Mouse (Mus musculus): ENCODE data around the gene Sgsm2. TPM values are rescaled to one million over a fixed set of nuclear protein-coding genes. Genes with fewer than 3 reads are reported as not detected.

The Sgsm2 gene
- polyA plus RNA-seq, 1 experiment from 2014 or later = 0.87 TPM

DNA sequence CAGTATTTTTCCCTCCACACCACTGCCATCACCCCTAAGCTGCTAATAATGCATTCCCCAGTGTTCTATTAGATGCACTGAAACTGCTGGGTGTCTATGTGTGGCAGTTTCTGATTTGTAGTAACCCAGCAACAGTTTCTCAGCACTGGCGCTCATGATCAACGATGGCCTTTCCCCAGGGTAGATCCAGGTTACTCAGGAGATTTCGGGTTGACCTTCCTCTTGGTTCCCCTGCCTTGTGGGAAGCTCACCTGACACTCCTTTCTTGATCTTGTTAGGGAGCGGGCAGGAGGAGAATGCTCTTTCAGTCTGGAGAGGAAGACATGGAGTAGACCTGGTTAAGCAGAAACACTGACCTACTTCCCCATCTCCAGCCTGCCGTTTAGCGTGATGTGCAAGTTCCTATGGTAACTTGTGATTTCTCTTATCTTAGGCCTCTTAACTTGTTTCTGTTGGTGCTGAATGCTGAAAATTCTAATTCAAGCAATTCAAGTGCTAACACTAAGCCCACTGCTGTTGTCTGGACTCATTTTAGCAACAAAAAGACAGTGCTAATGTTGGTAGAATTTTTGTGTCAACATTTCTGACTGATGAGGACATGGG is 88.5 kb downstream of the Sgsm2 start:
- peaks cover 28% of the 10 kb centered on the region for H3K36me3 ChIP-seq (replicated peaks; ENCODE audit: insufficient read depth, low read length)
- ATAC-seq (no peak), DNase-seq (no peak)
- H3K4me3 ChIP-seq (ENCODE audit: low read depth, low read length) = no peak overlapping the region
- TF ChIP-seq EP300 (IDR thresholded peaks at IDR 0.05; ENCODE audit: low read depth) (no peak), CTCF (IDR thresholded peaks at IDR 0.05; ENCODE audit: low read depth) (no peak)
- no peaks in the 10 kb centered on the region for H3K4me1 ChIP-seq (ENCODE audit: insufficient read depth)
- H3K4me2 ChIP-seq (ENCODE audit: low read depth, low read length) = no peak overlapping the region
- no peak overlapping the region for H3K27ac ChIP-seq (ENCODE audit: low read depth)
- no peaks in the 10 kb centered on the region for H3K27me3 ChIP-seq (ENCODE audit: insufficient read depth, low read length)
- no peak overlapping the region for H3K9ac ChIP-seq (replicated peaks)
- H3K9me3 ChIP-seq (ENCODE audit: low read length) = no peaks in the 10 kb centered on the region
- 81% methylated on average over 6 of the region's 6 CpGs for WGBS (ENCODE audit: insufficient replicate concordance)

DNA sequence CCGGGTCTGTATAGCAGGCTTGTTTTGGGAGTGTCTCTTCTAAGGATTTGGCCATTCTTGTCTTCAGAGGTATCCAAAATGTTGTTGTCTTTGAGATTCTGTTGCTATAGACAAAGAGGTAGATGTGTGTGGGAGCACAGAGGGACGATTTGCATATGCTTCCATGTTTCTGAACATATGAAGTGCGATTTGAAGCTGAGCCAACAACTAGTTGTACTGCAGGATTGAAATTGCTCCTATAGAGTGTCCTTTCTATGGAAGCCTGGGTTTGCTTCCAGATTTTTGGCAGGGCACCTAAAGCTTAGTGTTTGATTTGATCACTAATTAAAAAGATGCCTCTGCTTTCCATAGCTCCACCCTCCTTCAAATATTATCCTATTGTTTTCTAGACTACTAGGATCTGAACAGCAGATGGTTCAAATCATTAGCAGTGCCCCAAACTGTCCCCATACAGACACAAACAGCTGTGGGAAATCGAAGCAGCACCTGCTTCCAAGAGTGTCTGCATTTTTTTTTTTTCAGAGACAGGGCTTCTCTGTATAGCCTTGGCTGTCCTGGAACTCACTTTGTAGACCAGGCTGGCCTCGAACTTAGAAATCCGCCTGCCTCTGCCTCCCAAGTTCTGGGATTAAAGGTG is 89.5 kb downstream of the Sgsm2 start:
- Histone ChIP-seq H3K9ac (replicated peaks) (no peak overlapping the region), H3K36me3 (replicated peaks; ENCODE audit: insufficient read depth, low read length) (peaks cover 28% of the 10 kb centered on the region), H3K4me3 (ENCODE audit: low read depth, low read length) (no peak overlapping the region), H3K27ac (ENCODE audit: low read depth) (no peak overlapping the region), H3K4me1 (ENCODE audit: insufficient read depth) (no peaks in the 10 kb centered on the region), H3K9me3 (ENCODE audit: low read length) (no peaks in the 10 kb centered on the region), H3K27me3 (ENCODE audit: insufficient read depth, low read length) (no peaks in the 10 kb centered on the region), H3K4me2 (ENCODE audit: low read depth, low read length) (no peak overlapping the region)
- ATAC-seq = no peak
- no peak for DNase-seq
- TF ChIP-seq EP300 (IDR thresholded peaks at IDR 0.05; ENCODE audit: low read depth) = no peak
- TF ChIP-seq CTCF (IDR thresholded peaks at IDR 0.05; ENCODE audit: low read depth) = no peak
- WGBS (ENCODE audit: insufficient replicate concordance) = 75% methylated on average over 6 of the region's 6 CpGs

DNA sequence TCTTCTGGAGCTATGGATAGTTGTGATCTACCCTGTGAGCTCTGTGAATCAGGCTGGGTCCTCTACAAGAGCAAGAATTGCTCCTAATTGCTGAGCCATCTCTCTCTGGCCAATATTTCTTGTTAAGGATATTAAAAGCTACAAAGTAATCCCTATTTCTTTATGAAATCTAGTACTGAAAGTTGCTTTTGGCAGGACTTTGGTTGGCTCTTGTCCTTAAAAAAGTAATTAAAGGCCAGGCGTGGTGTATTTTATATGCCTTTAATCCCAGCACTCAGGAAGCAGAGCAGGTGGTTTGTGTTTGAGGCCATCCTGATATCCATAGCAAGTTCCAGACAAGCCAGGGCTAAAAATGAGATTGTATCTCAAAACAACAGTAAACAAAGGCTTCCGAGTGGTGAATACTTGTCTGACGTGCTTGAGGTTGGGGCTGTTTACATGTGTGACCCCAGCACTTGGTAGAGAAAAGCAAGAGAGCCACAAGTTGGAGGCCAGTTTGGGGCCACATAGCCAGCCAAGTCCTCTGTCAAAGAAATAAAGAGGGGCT is 92.7 kb downstream of the Sgsm2 start:
- H3K4me1 ChIP-seq (ENCODE audit: insufficient read depth) = no peaks in the 10 kb centered on the region
- no peaks in the 10 kb centered on the region for H3K9me3 ChIP-seq (ENCODE audit: low read length)
- 86% methylated on average over 3 of the region's 3 CpGs for whole genome bisulfite sequencing (ENCODE audit: insufficient replicate concordance)
- H3K36me3 ChIP-seq (replicated peaks; ENCODE audit: insufficient read depth, low read length) = peaks cover 28% of the 10 kb centered on the region
- DNase-seq (no peak), ATAC-seq (no peak)
- no peak overlapping the region for H3K9ac ChIP-seq (replicated peaks)
- no peaks in the 10 kb centered on the region for H3K27me3 ChIP-seq (ENCODE audit: insufficient read depth, low read length)
- TF ChIP-seq EP300 (IDR thresholded peaks at IDR 0.05; ENCODE audit: low read depth) = no peak
- TF ChIP-seq CTCF (IDR thresholded peaks at IDR 0.05; ENCODE audit: low read depth) = no peak
- no peak overlapping the region for H3K27ac ChIP-seq (ENCODE audit: low read depth)
- no peak overlapping the region for H3K4me3 ChIP-seq (ENCODE audit: low read depth, low read length)
- H3K4me2 ChIP-seq (ENCODE audit: low read depth, low read length) = no peak overlapping the region

DNA sequence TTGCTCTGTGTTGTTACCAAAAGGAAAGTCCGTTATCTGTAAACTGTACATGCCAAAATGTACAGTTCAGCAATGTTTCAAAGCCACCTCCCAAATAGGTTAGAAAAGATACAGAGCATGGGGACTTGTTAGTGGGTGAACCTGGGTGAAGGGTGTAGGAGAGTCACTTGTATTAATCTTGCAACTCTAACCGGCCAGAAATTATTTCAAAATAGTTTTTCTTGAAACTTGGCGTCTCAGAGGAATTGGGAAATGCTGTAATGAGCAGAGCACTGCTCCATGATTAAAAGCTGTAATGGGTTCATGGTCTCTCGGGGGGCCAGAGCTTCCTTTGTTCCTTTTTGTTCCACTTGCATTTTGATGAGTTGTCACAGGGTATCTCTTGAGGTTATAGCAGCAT is 96.2 kb downstream of the Sgsm2 start:
- Histone ChIP-seq H3K4me2 (ENCODE audit: low read depth, low read length) (no peak overlapping the region), H3K27ac (ENCODE audit: low read depth) (no peak overlapping the region), H3K9ac (replicated peaks) (no peak overlapping the region), H3K36me3 (replicated peaks; ENCODE audit: insufficient read depth, low read length) (peaks cover 28% of the 10 kb centered on the region), H3K9me3 (ENCODE audit: low read length) (no peaks in the 10 kb centered on the region), H3K4me3 (ENCODE audit: low read depth, low read length) (no peak overlapping the region), H3K4me1 (ENCODE audit: insufficient read depth) (no peaks in the 10 kb centered on the region), H3K27me3 (ENCODE audit: insufficient read depth, low read length) (no peaks in the 10 kb centered on the region)
- DNase-seq = no peak
- no peak for ATAC-seq
- 69% methylated on average over 4 of the region's 4 CpGs for WGBS (ENCODE audit: insufficient replicate concordance)
- TF ChIP-seq EP300 (IDR thresholded peaks at IDR 0.05; ENCODE audit: low read depth) = no peak

Small RNAs within 50 kb of the gene (microRNA-seq; reads per million reads assigned to microRNA genes)
- not detected for gene Mir6926

Other genes starting within 250 kb of the Sgsm2 start
- gene Cluh, start 247.6 kb downstream of the Sgsm2 start, polyA plus RNA-seq (2015; fragmentation: Nextera tagmentation; extraction: Ambion mirVana) = 31.2 and 35.6 TPM in 2 replicates
- gene Pafah1b1, start 172.4 kb downstream of the Sgsm2 start, polyA plus RNA-seq (2015; fragmentation: Nextera tagmentation; extraction: Ambion mirVana) = 24.1 and 30.1 TPM in 2 replicates
- 7.2 and 8.4 TPM in 2 replicates for gene Mettl16, start 126.2 kb downstream of the Sgsm2 start, polyA plus RNA-seq (2015; fragmentation: Nextera tagmentation; extraction: Ambion mirVana)
- gene Mnt, start 66.1 kb downstream of the Sgsm2 start, polyA plus RNA-seq (2015; fragmentation: Nextera tagmentation; extraction: Ambion mirVana) = 1.3 and 1.4 TPM in 2 replicates
- gene Tsr1, start 1.0 kb upstream of the Sgsm2 start, polyA plus RNA-seq (2015; fragmentation: Nextera tagmentation; extraction: Ambion mirVana) = 13.4 and 14.7 TPM in 2 replicates
- 4.7 TPM in 2 replicates for gene Smg6, start 28.8 kb upstream of the Sgsm2 start, polyA plus RNA-seq (2015; fragmentation: Nextera tagmentation; extraction: Ambion mirVana)
- gene Srr, start 28.9 kb upstream of the Sgsm2 start, polyA plus RNA-seq (2015; fragmentation: Nextera tagmentation; extraction: Ambion mirVana) = 4.4 and 5.2 TPM in 2 replicates

Measured in liver, postnatal 0 days (tissue).